Mouse (Mus musculus) G1E (cell line): ENCODE data around the gene Creb5. TPM values are rescaled to one million over a fixed set of nuclear protein-coding genes. Genes with fewer than 3 reads are reported as not detected.

Source experiments
- ATAC-seq: 2 replicates; pipeline ENCODE4 v1.8.0; 2016; ENCODE audit warnings: mild to moderate bottlenecking; ENCODE audit not compliant: insufficient number of reproducible peaks, poor library complexity, low FRiP score, severe bottlenecking; ENCODE audit errors: extremely low read depth
- DNase-seq: peaks from one replicate; pipeline ENCODE4 v3.0.0; 2012; ENCODE audit warnings: low spot score
- H3K27me3 ChIP-seq: 2 replicates; pipeline ENCODE4 v1.6.1; 2012; ENCODE audit warnings: mild to moderate bottlenecking, low read length, inconsistent platforms; ENCODE audit not compliant: insufficient read depth
- H3K36me3 ChIP-seq: replicated peaks from 2 replicates; pipeline ENCODE3; 2012; ENCODE audit warnings: mild to moderate bottlenecking, inconsistent platforms
- H3K4me1 ChIP-seq: 2 replicates; pipeline ENCODE4 v1.6.1; 2012; ENCODE audit warnings: low read depth, low read length, inconsistent platforms, mixed read lengths; ENCODE audit not compliant: insufficient read depth
- H3K4me3 ChIP-seq: 2 replicates; pipeline ENCODE4 v1.5.1; 2012; ENCODE audit warnings: low read depth, mild to moderate bottlenecking, inconsistent platforms, low read length, moderate library complexity, mixed read lengths
- H3K9me3 ChIP-seq: replicated peaks from 2 replicates; pipeline ENCODE4 v1.6.1; 2012; ENCODE audit warnings: inconsistent platforms
- CTCF ChIP-seq: IDR thresholded peaks from 2 replicates; pipeline ENCODE4 v1.5.1; 2012; ENCODE audit warnings: low read depth, low read length, inconsistent platforms, mixed read lengths
- GATA1 ChIP-seq: IDR thresholded peaks from 2 replicates; pipeline ENCODE4 v1.6.1; 2012; ENCODE audit warnings: borderline replicate concordance, low read length, inconsistent platforms, mixed read lengths
- GATA2 ChIP-seq: IDR thresholded peaks from 2 replicates; pipeline ENCODE4 v1.6.1; 2012; ENCODE audit warnings: low read depth, low read length, inconsistent platforms, borderline replicate concordance
- POLR2AphosphoS5 ChIP-seq: IDR thresholded peaks from 2 replicates; pipeline ENCODE4 v1.6.1; 2012; ENCODE audit warnings: low read depth, low read length, inconsistent platforms; ENCODE audit not compliant: insufficient replicate concordance
- TAL1 ChIP-seq: conservative IDR thresholded peaks from 2 replicates; pipeline ENCODE4 v1.6.1; 2012; ENCODE audit warnings: low read depth, low read length, inconsistent platforms, mixed read lengths
- polyA plus RNA-seq: library from polyadenylated mRNA; stranded (reverse); fragments of >175 nt; gene quantifications from 2 replicates; pipeline ENCODE4 v1.2.3, GENCODE M21; 2012
- total RNA-seq, 2 experiments: library from RNA; stranded (forward) in 1 of 2; stranded (reverse) in 1 of 2; fragments of 200-1000 nt in 1 of 2; fragments of >200 nt in 1 of 2; fragmentation: Nextera tagmentation in 1 of 2; gene quantifications; 2 replicates each; pipeline ENCODE4 v1.2.3; 2014 to 2017

Creb5 gene
- total and polyA plus RNA-seq, 3 experiments = 0.44 TPM; not detected in 2

GRCm38 (mm10) chr6:53733999-53734398 is 446.9 kb downstream of the Creb5 start:
- ATAC-seq (no peak), DNase-seq (no peak)
- H3K4me3 ChIP-seq = no peak overlapping the region
- TF ChIP-seq TAL1 (no peak), CTCF (no peak), GATA1 (no peak), POLR2AphosphoS5 (no peak), GATA2 (no peak)
- H3K27me3 ChIP-seq = no peaks in the 10 kb centered on the region
- H3K36me3 ChIP-seq = no peaks in the 10 kb centered on the region
- no peaks in the 10 kb centered on the region for H3K4me1 ChIP-seq
- H3K9me3 ChIP-seq = peaks cover 23% of the 10 kb centered on the region

- Histone ChIP-seq H3K4me3 (no peak overlapping the region), H3K4me1 (no peaks in the 10 kb centered on the region), H3K36me3 (no peaks in the 10 kb centered on the region), H3K27me3 (no peaks in the 10 kb centered on the region), H3K9me3 (peaks cover 17% of the 10 kb centered on the region)
- no peak for ATAC-seq
- no peak for TF ChIP-seq POLR2AphosphoS5
- TF ChIP-seq GATA2 = no peak
- TF ChIP-seq CTCF = no peak
- TF ChIP-seq TAL1 = no peak
- TF ChIP-seq GATA1 = no peak
- DNase-seq = no peak
These were observed 448.6 kb downstream of the Creb5 start for GRCm38 (mm10) chr6:53735696-53736095.

- H3K4me1 ChIP-seq = no peaks in the 10 kb centered on the region
- no peaks in the 10 kb centered on the region for H3K27me3 ChIP-seq
- peaks cover 20% of the 10 kb centered on the region for H3K9me3 ChIP-seq
- DNase-seq = no peak
- no peaks in the 10 kb centered on the region for H3K36me3 ChIP-seq
- no peak for TF ChIP-seq CTCF
- no peak for TF ChIP-seq POLR2AphosphoS5
- no peak for TF ChIP-seq GATA1
- no peak for TF ChIP-seq GATA2
- TF ChIP-seq TAL1 = no peak
- no peak overlapping the region for H3K4me3 ChIP-seq
- ATAC-seq = no peak
These were observed 451.1 kb downstream of the Creb5 start for GRCm38 (mm10) chr6:53738206-53738605.

DNA sequence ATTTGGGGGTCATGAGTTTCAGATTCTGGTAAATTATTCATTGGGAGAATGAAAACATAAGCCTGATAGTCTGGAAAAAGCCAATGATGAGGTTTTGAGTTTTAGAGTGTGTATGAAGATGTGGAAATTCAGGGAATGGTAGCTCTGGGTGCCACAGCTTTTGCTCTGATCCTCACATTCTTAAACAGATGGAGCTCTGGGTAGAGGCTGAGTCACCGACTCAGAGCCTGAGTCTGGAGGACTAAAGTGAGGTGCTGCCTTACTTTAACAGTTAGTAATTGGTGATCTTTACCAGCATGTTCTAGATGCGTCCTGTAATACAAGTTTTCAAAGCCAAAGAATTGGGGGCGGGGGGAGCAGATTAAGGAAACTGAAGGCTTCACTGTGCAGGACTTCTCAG is 454.2 kb downstream of the Creb5 start:
- Histone ChIP-seq H3K9me3 (peaks cover 15% of the 10 kb centered on the region), H3K4me1 (no peaks in the 10 kb centered on the region), H3K4me3 (no peak overlapping the region), H3K27me3 (no peaks in the 10 kb centered on the region), H3K36me3 (no peaks in the 10 kb centered on the region)
- no peak for TF ChIP-seq POLR2AphosphoS5
- no peak for TF ChIP-seq CTCF
- no peak for TF ChIP-seq GATA2
- TF ChIP-seq GATA1 = no peak
- no peak for TF ChIP-seq TAL1
- no peak for ATAC-seq
- DNase-seq = no peak

Other genes with a start within 250 kb of the Creb5 start
- not detected in 2 replicates for gene Jazf1, start 218.6 kb upstream of the Creb5 start, total RNA-seq (2014; fragmentation: Nextera tagmentation)
- gene Jazf1, start 218.6 kb upstream of the Creb5 start, total RNA-seq (2017) = not detected in 2 replicates
- not detected in 2 replicates for gene Jazf1, start 218.6 kb upstream of the Creb5 start, polyA plus RNA-seq